Mouse (Mus musculus) MEL (cell line): ENCODE measurements around the gene Hoxb1. TPM values are rescaled to one million over a fixed set of nuclear protein-coding genes. Genes with fewer than 3 reads are reported as not detected.

ENCODE experiments used
- DNase-seq: peaks from one replicate; pipeline ENCODE4 v3.0.0; 2011; ENCODE audit warnings: low read depth, low spot score
- H3K27ac ChIP-seq: 2 replicates; pipeline ENCODE4 v1.5.1; 2012; ENCODE audit warnings: low read depth, mild to moderate bottlenecking, control low read depth, low read length, moderate library complexity; ENCODE audit not compliant: control insufficient read depth
- H3K27me3 ChIP-seq, 2 experiments: fragments of 150-350 bp in 1 of 2; sonication (generic) in 1 of 2; 2 replicates each; pipeline ENCODE4 v1.6.1; 2012; ENCODE audit warnings: low read length in 2 of 2, mild to moderate bottlenecking in 2 of 2, improper control_type of control experiment in 1 of 2, moderate library complexity in 1 of 2; ENCODE audit not compliant: insufficient read depth in 2 of 2, control insufficient read depth in 1 of 2
- H3K36me3 ChIP-seq, 2 experiments: 2 replicates each; pipeline ENCODE4 v1.6.1; 2012 to 2014; ENCODE audit warnings: low read length in 2 of 2, improper control_type of control experiment in 1 of 2, inconsistent platforms in 1 of 2, mild to moderate bottlenecking in 1 of 2; ENCODE audit not compliant: insufficient read depth in 2 of 2, control insufficient read depth in 1 of 2
- H3K4me1 ChIP-seq, 2 experiments: fragments of 150-350 bp in 1 of 2; sonication (generic) in 1 of 2; 2 replicates each; pipeline ENCODE4 v1.6.1; 2012; ENCODE audit warnings: low read length in 2 of 2, improper control_type of control experiment in 1 of 2, mild to moderate bottlenecking in 1 of 2; ENCODE audit not compliant: insufficient read depth in 2 of 2, control insufficient read depth in 1 of 2
- H3K4me3 ChIP-seq, 2 experiments: fragments of 150-350 bp in 1 of 2; sonication (generic) in 1 of 2; 2 replicates each; pipeline ENCODE4 v1.5.1; 2012; ENCODE audit warnings: low read depth in 2 of 2, low read length in 2 of 2, mild to moderate bottlenecking in 2 of 2, moderate library complexity in 2 of 2, control low read depth in 1 of 2, improper control_type of control experiment in 1 of 2; ENCODE audit not compliant: control insufficient read depth in 1 of 2, insufficient read depth in 1 of 2
- H3K79me2 ChIP-seq: 2 replicates; pipeline ENCODE4 v1.6.1; 2012; ENCODE audit warnings: mild to moderate bottlenecking, low read length, moderate library complexity; ENCODE audit not compliant: control insufficient read depth, poor library complexity, insufficient read depth
- H3K9ac ChIP-seq: 2 replicates; pipeline ENCODE4 v1.6.1; 2012; ENCODE audit warnings: low read depth, mild to moderate bottlenecking, control low read depth, low read length, moderate library complexity; ENCODE audit not compliant: control insufficient read depth, poor library complexity, severe bottlenecking
- H3K9me3 ChIP-seq: fragments of 150-350 bp; sonication (generic); replicated peaks from 2 replicates; pipeline ENCODE4 v1.6.1; 2012; ENCODE audit warnings: mild to moderate bottlenecking, low read length, improper control_type of control experiment, moderate library complexity; ENCODE audit not compliant: insufficient read depth
- CHD1 ChIP-seq: IDR thresholded peaks from 2 replicates; pipeline ENCODE4 v1.6.1; 2012; ENCODE audit warnings: low read depth, mild to moderate bottlenecking, inconsistent platforms, low read length, improper control_type of control experiment
- CHD2 ChIP-seq: IDR thresholded peaks from 2 replicates; pipeline ENCODE4 v1.6.1; 2011; ENCODE audit warnings: low read length, improper control_type of control experiment
- CTCF ChIP-seq, 3 experiments: IDR thresholded peaks in 2 of 3; conservative IDR thresholded peaks in 1 of 3; 2 replicates each; pipeline ENCODE4 v1.5.1; 2011 to 2012; ENCODE audit warnings: low read length in 3 of 3, low read depth in 2 of 3, mild to moderate bottlenecking in 2 of 3, improper control_type of control experiment in 1 of 3, inconsistent platforms in 1 of 3, mixed read lengths in 1 of 3, moderate library complexity in 1 of 3; ENCODE audit not compliant: control insufficient read depth in 1 of 3, insufficient read depth in 1 of 3, poor library complexity in 1 of 3, severe bottlenecking in 1 of 3
- E2F4 ChIP-seq: IDR thresholded peaks from 2 replicates; pipeline ENCODE4 v1.6.1; 2011; ENCODE audit warnings: low read depth, low read length, improper control_type of control experiment, borderline replicate concordance
- EP300 ChIP-seq, 2 experiments: IDR thresholded peaks; 2 replicates each; pipeline ENCODE4 v1.6.1; 2011; ENCODE audit warnings: improper control_type of control experiment in 2 of 2, low read length in 2 of 2, low read depth in 1 of 2, mild to moderate bottlenecking in 1 of 2
- ETS1 ChIP-seq: IDR thresholded peaks from 2 replicates; pipeline ENCODE4 v1.6.1; 2012; ENCODE audit warnings: low read depth, mild to moderate bottlenecking, inconsistent platforms, low read length, improper control_type of control experiment, moderate library complexity
- GATA1 ChIP-seq: IDR thresholded peaks from 2 replicates; pipeline ENCODE4 v1.6.1; 2011; ENCODE audit warnings: low read depth, low read length, improper control_type of control experiment
- HCFC1 ChIP-seq: IDR thresholded peaks from 2 replicates; pipeline ENCODE4 v1.6.1; 2012; ENCODE audit warnings: low read depth, mild to moderate bottlenecking, inconsistent platforms, low read length, improper control_type of control experiment, moderate library complexity
- JUND ChIP-seq: IDR thresholded peaks from 2 replicates; pipeline ENCODE4 v1.6.1; 2011; ENCODE audit warnings: low read depth, mild to moderate bottlenecking, improper control_type of control experiment, low read length
- KAT2A ChIP-seq: conservative IDR thresholded peaks from 2 replicates; pipeline ENCODE4 v1.6.1; 2012; ENCODE audit warnings: low read depth, low read length, improper control_type of control experiment, inconsistent platforms
- MAX ChIP-seq: IDR thresholded peaks from 2 replicates; pipeline ENCODE4 v1.6.1; 2011; ENCODE audit warnings: low read length, improper control_type of control experiment
- MAZ ChIP-seq: IDR thresholded peaks from 2 replicates; pipeline ENCODE4 v1.6.1; 2012; ENCODE audit warnings: low read depth, mild to moderate bottlenecking, inconsistent platforms, low read length, improper control_type of control experiment
- MEF2A ChIP-seq: IDR thresholded peaks from 2 replicates; pipeline ENCODE4 v1.6.1; 2014; ENCODE audit warnings: low read depth, mild to moderate bottlenecking, inconsistent platforms, low read length, improper control_type of control experiment; ENCODE audit not compliant: poor library complexity, insufficient replicate concordance, severe bottlenecking; ENCODE audit errors: extremely low read depth
- MYB ChIP-seq: IDR thresholded peaks from 2 replicates; pipeline ENCODE4 v1.6.1; 2011; ENCODE audit warnings: mild to moderate bottlenecking, low read depth, low read length, improper control_type of control experiment
- NRF1 ChIP-seq: IDR thresholded peaks from 2 replicates; pipeline ENCODE4 v1.6.1; 2014; ENCODE audit warnings: low read depth, mild to moderate bottlenecking, inconsistent platforms, low read length, improper control_type of control experiment, moderate library complexity; ENCODE audit not compliant: poor library complexity, insufficient read depth, severe bottlenecking
- POLR2A ChIP-seq, 2 experiments: IDR thresholded peaks; 2 replicates each; pipeline ENCODE4 v1.6.1; 2011 to 2012; ENCODE audit warnings: low read length in 2 of 2, mild to moderate bottlenecking in 2 of 2, control low read depth in 1 of 2, improper control_type of control experiment in 1 of 2, low read depth in 1 of 2, moderate library complexity in 1 of 2; ENCODE audit not compliant: control insufficient read depth in 1 of 2, insufficient read depth in 1 of 2, poor library complexity in 1 of 2
- POLR2AphosphoS2 ChIP-seq: IDR thresholded peaks from 2 replicates; pipeline ENCODE4 v1.6.1; 2011; ENCODE audit warnings: low read length, improper control_type of control experiment
- RAD21 ChIP-seq: IDR thresholded peaks from 2 replicates; pipeline ENCODE4 v1.6.1; 2011; ENCODE audit warnings: mild to moderate bottlenecking, low read depth, low read length, improper control_type of control experiment
- RCOR1 ChIP-seq: IDR thresholded peaks from 2 replicates; pipeline ENCODE4 v1.6.1; 2012; ENCODE audit warnings: low read depth, mild to moderate bottlenecking, inconsistent platforms, low read length, improper control_type of control experiment
- SMC3 ChIP-seq: IDR thresholded peaks from 2 replicates; pipeline ENCODE4 v1.6.1; 2011; ENCODE audit warnings: low read depth, low read length, improper control_type of control experiment
- TAL1 ChIP-seq: IDR thresholded peaks from 2 replicates; pipeline ENCODE4 v1.6.1; 2012; ENCODE audit warnings: mild to moderate bottlenecking, inconsistent platforms, low read length, moderate library complexity, mixed read lengths
- TBP ChIP-seq: IDR thresholded peaks from 2 replicates; pipeline ENCODE4 v1.8.0; 2011; ENCODE audit warnings: low read depth, low read length, improper control_type of control experiment
- TCF12 ChIP-seq: IDR thresholded peaks from 2 replicates; pipeline ENCODE4 v1.6.1; 2014; ENCODE audit warnings: low read depth, mild to moderate bottlenecking, inconsistent platforms, low read length, improper control_type of control experiment, moderate library complexity
- USF1 ChIP-seq: IDR thresholded peaks from 2 replicates; pipeline ENCODE4 v1.6.1; 2014; ENCODE audit warnings: low read depth, mild to moderate bottlenecking, inconsistent platforms, low read length, improper control_type of control experiment, moderate library complexity
- ZC3H11A ChIP-seq: IDR thresholded peaks from 2 replicates; pipeline ENCODE4 v1.6.1; 2012; ENCODE audit warnings: low read depth, mild to moderate bottlenecking, inconsistent platforms, low read length, improper control_type of control experiment
- ZKSCAN1 ChIP-seq: IDR thresholded peaks from 2 replicates; pipeline ENCODE4 v1.6.1; 2012; ENCODE audit warnings: low read depth, mild to moderate bottlenecking, inconsistent platforms, low read length, improper control_type of control experiment, moderate library complexity
- polyA plus RNA-seq, 2 experiments: library from polyadenylated mRNA; stranded (reverse) in 1 of 2; unstranded in 1 of 2; fragments of >175 nt in 1 of 2; fragments of >200 nt in 1 of 2; gene quantifications; 2 replicates each; pipeline versions ENCODE4 v1.2.1 to v1.2.4; 2012; ENCODE audit warnings: low replicate concordance in 2 of 2, low read depth in 1 of 2; ENCODE audit not compliant: insufficient read length in 2 of 2, insufficient read depth in 1 of 2, missing spikeins in 1 of 2
- total RNA-seq: library from RNA; depleted of rRNA; stranded (reverse); fragments of 300-350 nt; gene quantifications from 2 replicates; pipeline ENCODE4 v1.2.3, GENCODE M21; 2012

Gene Hoxb1
- total and polyA plus RNA-seq, 3 experiments, result not detected

GRCm38 (mm10) chr11:96338957-96339855, 26.3 kb upstream of the Hoxb1 start:
- Histone ChIP-seq H3K27ac (no peak overlapping the region), H3K9me3 (no peaks in the 10 kb centered on the region), H3K27me3 (peaks cover 6 to 8% of the 10 kb centered on the region in 2 experiments), H3K4me3 (no peak overlapping the region), H3K79me2 (no peaks in the 10 kb centered on the region), H3K4me1 (no peaks in the 10 kb centered on the region), H3K9ac (no peak overlapping the region), H3K36me3 (no peaks in the 10 kb centered on the region)
- TF ChIP-seq ZC3H11A (no peak), CTCF (IDR thresholded peaks at IDR 0.05 in 2 of 3, conservative IDR thresholded peaks at IDR 0.05 in 1 of 3; ENCODE audit: control insufficient read depth in 1 of 3, insufficient read depth in 1 of 3, low read depth in 2 of 3, low read length in 3 of 3, poor library complexity in 1 of 3, severe bottlenecking in 1 of 3) (no peak), RCOR1 (no peak), NRF1 (no peak), GATA1 (no peak), TCF12 (no peak), MAX (no peak), USF1 (no peak), SMC3 (no peak), RAD21 (no peak), TAL1 (no peak), ETS1 (no peak), POLR2A (IDR thresholded peaks at IDR 0.05; ENCODE audit: control insufficient read depth in 1 of 2, insufficient read depth in 1 of 2, low read depth in 1 of 2, low read length in 2 of 2, poor library complexity in 1 of 2) (no peak), EP300 (IDR thresholded peaks at IDR 0.05; ENCODE audit: low read depth in 1 of 2, low read length in 2 of 2) (no peak), MYB (no peak), E2F4 (no peak)
- no peak for DNase-seq

- DNase-seq, result no peak
- Histone ChIP-seq H3K9me3 (no peaks in the 10 kb centered on the region), H3K27me3 (peaks cover 6 to 8% of the 10 kb centered on the region in 2 experiments), H3K9ac (no peak overlapping the region), H3K79me2 (no peaks in the 10 kb centered on the region), H3K27ac (no peak overlapping the region), H3K4me1 (no peaks in the 10 kb centered on the region), H3K4me3 (no peak overlapping the region), H3K36me3 (no peaks in the 10 kb centered on the region)
- TF ChIP-seq CHD2 (no peak), MAZ (no peak), E2F4 (no peak), GATA1 (no peak), JUND (no peak), MAX (no peak), POLR2A (IDR thresholded peaks at IDR 0.05; ENCODE audit: control insufficient read depth in 1 of 2, insufficient read depth in 1 of 2, low read depth in 1 of 2, low read length in 2 of 2, poor library complexity in 1 of 2) (no peak), CTCF (IDR thresholded peaks at IDR 0.05 in 2 of 3, conservative IDR thresholded peaks at IDR 0.05 in 1 of 3; ENCODE audit: control insufficient read depth in 1 of 3, insufficient read depth in 1 of 3, low read depth in 2 of 3, low read length in 3 of 3, poor library complexity in 1 of 3, severe bottlenecking in 1 of 3) (no peak), TBP (no peak), POLR2AphosphoS2 (no peak), KAT2A (no peak), ZKSCAN1 (no peak), CHD1 (no peak), SMC3 (no peak), MEF2A (no peak), HCFC1 (no peak), RCOR1 (no peak)
These were observed 24.7 kb upstream of the Hoxb1 start for GRCm38 (mm10) chr11:96340698-96341365.
